Mouse (Mus musculus) right cerebral cortex, postnatal 10 days (tissue): ENCODE results near the gene Lypd6b.

Source experiments
- DNase-seq, 2 experiments: peaks; one replicate each; pipeline ENCODE4 v3.0.0; 2021; ENCODE audit warnings: low spot score in 2 of 2

The Lypd6b gene

GRCm38 (mm10) chr2:49818126-49818525 is 30.6 kb downstream of the Lypd6b start:
- no peak for DNase-seq

- peak; percentile 45 to 56 for DNase-seq
Measured at GRCm38 (mm10) chr2:49822312-49822711, 34.8 kb downstream of the Lypd6b start.

- no peak for DNase-seq
Measured at GRCm38 (mm10) chr2:49825588-49825987, 38.1 kb downstream of the Lypd6b start.

GRCm38 (mm10) chr2:49827756-49828155 is 40.3 kb downstream of the Lypd6b start:
- DNase-seq = no peak

GRCm38 (mm10) chr2:49830369-49830768 is 42.9 kb downstream of the Lypd6b start:
- DNase-seq = no peak

GRCm38 (mm10) chr2:49832277-49832803 is 44.9 kb downstream of the Lypd6b start:
- DNase-seq = no peak

- DNase-seq = peak; percentile 35 to 38
Measured at GRCm38 (mm10) chr2:49837454-49838059, 50.1 kb downstream of the Lypd6b start.

GRCm38 (mm10) chr2:49838611-49839010 is 51.1 kb downstream of the Lypd6b start:
- peak; percentile 53 for DNase-seq

- DNase-seq = peak; percentile 37 to 39
Measured at GRCm38 (mm10) chr2:49840573-49840972, 53.1 kb downstream of the Lypd6b start.

- no peak for DNase-seq
Measured at GRCm38 (mm10) chr2:49841089-49841488, 53.6 kb downstream of the Lypd6b start.

GRCm38 (mm10) chr2:49845104-49845503 is 57.6 kb downstream of the Lypd6b start:
- DNase-seq = peak in 1 of 2 experiments; percentile 29

- no peak for DNase-seq
Measured at GRCm38 (mm10) chr2:49846097-49846496, 58.6 kb downstream of the Lypd6b start.

- no peak for DNase-seq
Measured at GRCm38 (mm10) chr2:49846880-49847279, 59.4 kb downstream of the Lypd6b start.

- no peak for DNase-seq
Measured at GRCm38 (mm10) chr2:49847831-49848230, 60.3 kb downstream of the Lypd6b start.

GRCm38 (mm10) chr2:49849771-49850170 is 62.3 kb downstream of the Lypd6b start:
- no peak for DNase-seq

- DNase-seq = no peak
Measured at GRCm38 (mm10) chr2:49851977-49852376, 64.5 kb downstream of the Lypd6b start.

- DNase-seq = no peak
Measured at GRCm38 (mm10) chr2:49856161-49856564, 68.7 kb downstream of the Lypd6b start.

GRCm38 (mm10) chr2:49856584-49856983 is 69.1 kb downstream of the Lypd6b start:
- no peak for DNase-seq

- DNase-seq = no peak
Measured at GRCm38 (mm10) chr2:49860219-49860962, 72.9 kb downstream of the Lypd6b start.

- no peak for DNase-seq
Measured at GRCm38 (mm10) chr2:49860969-49861592, 73.6 kb downstream of the Lypd6b start.

- DNase-seq = no peak
Measured at GRCm38 (mm10) chr2:49861658-49862057, 74.2 kb downstream of the Lypd6b start.

GRCm38 (mm10) chr2:49868116-49868858 is 80.8 kb downstream of the Lypd6b start:
- DNase-seq = no peak
